Mouse (Mus musculus): ENCODE results near the gene Poc1b. TPM values are rescaled to one million over a fixed set of nuclear protein-coding genes. Genes with fewer than 3 reads are reported as not detected.

The Poc1b gene
- polyA plus RNA-seq, 1 experiment = 8.0 TPM

DNA sequence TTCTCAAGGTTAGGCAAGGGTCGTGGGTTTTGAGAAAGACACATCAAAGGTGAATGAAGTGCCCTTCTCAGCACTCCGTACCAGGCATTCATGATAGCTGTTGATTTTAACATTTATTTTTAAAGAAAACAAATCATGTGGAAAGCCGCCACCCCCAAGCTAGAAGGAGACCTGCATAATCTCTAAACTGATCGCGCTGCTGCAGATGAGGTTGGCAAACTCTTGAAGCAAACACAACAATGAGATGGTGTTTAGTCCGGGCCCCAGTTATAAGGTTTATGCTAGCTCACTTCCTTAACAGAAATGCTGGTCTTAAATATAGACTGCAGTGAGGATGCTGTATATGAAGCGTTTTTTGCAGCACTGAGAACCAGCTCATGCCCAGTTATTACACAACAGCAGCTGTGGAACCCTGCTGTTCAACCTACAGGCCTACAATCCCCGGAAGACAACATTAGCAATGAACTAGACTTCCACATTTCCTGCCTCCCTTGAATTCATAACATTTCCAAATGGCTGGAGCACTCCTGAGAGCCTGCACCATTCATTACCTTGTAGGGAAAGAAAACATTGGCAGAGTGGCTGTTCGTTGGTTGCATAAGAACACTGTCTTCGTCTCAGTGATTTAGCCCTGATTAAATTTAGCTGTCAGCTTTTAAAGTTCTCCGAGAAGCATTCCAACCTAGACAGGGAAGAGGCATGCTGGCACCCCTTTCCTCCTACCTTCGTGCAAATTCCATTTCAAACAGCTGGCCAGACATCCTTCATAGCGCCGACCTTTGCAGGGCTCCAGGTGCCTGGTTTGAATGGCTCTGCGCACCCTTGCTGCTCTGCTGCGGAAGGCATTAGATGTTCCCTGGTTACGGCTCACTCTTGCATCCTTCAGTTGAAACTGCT, 121.4 kb downstream of the Poc1b start:
- H3K36me3 ChIP-seq (ENCODE audit: control insufficient read depth, insufficient read depth) = no peaks in the 10 kb centered on the region
- TF ChIP-seq POLR2A (IDR thresholded peaks at IDR 0.05; ENCODE audit: insufficient read length, low read depth) (no peak), SRF (IDR thresholded peaks at IDR 0.05; ENCODE audit: control insufficient read depth, insufficient read length, low read depth) (no peak)
- H3K4me3 ChIP-seq = no peak overlapping the region
- H3K4me2 ChIP-seq (ENCODE audit: low read depth) = no peak overlapping the region
- H3K27me3 ChIP-seq (ENCODE audit: control insufficient read depth, insufficient read depth, insufficient read length) = no peaks in the 10 kb centered on the region
- H3ac ChIP-seq (ENCODE audit: control insufficient read depth, insufficient read length) = no peak overlapping the region
- no peaks in the 10 kb centered on the region for H3K79me2 ChIP-seq (ENCODE audit: control insufficient read depth, insufficient read depth)

DNA sequence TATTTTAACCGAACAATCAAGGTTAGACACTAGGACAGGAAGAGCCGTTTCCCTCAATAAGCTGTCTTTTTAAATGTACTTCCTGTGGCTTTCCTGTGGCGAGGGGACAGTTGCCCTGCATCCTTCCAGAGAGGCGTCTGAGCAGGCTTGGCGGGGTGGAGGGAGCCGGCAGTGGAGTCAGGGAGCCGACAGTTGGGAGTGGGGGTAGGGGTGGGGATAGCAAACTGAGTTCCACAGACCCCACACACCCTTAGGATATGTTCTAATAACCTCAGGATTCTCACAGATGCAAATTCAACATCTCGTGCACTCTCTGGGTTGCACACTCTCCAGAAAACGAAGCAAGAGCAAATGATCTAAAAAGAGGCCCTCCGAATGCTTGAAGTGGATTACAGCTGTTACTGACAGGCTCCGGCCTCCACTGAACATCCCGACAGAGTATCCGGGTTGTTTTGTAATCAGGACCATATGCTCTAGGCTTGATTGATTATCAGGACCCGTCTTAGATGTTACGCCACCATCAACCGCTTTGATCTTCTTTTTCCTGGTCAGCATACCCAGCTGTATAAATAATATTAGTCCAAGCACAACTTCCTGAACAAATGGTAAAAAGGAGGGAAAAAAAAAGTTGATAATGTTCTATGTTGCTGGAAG, 122.3 kb downstream of the Poc1b start:
- no peaks in the 10 kb centered on the region for H3K27me3 ChIP-seq (ENCODE audit: control insufficient read depth, insufficient read depth, insufficient read length)
- H3ac ChIP-seq (ENCODE audit: control insufficient read depth, insufficient read length) = no peak overlapping the region
- no peaks in the 10 kb centered on the region for H3K36me3 ChIP-seq (ENCODE audit: control insufficient read depth, insufficient read depth)
- no peak overlapping the region for H3K4me2 ChIP-seq (ENCODE audit: low read depth)
- no peaks in the 10 kb centered on the region for H3K79me2 ChIP-seq (ENCODE audit: control insufficient read depth, insufficient read depth)
- no peak for TF ChIP-seq REST (IDR thresholded peaks at IDR 0.05; ENCODE audit: insufficient read depth, insufficient read length)
- no peak overlapping the region for H3K4me3 ChIP-seq

DNA sequence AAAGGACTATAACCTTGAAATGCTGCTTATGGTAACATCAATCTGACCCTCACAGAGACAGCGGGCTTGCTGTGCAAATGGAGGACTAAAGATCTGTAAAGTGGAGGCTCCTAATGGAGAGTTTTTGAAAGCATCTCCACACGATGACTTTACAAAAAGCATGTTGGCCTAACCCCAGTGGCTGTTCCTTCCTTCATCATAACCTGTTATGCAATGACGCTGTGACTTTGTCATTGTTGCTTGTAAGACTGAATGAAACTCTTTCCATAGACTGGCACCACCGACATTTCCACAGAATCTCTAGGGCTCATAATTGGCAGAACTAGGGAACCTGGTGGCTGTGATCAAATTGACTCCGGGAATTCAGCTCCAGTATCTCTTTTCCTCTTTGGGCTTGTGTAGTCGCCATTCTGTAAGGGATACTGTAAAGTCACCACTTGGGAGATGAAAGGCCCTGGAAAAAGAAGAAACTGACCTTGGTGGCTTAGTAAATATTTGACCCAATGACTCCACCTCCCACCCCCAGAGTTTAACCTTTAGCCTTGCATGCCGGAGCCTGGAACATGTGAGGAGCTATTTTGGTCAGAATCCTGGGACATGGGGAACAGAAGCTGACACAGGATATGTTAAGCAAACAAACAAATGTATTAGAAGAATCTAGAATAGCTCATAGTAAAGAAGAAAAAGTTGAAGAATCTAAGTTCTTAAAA, 125.8 kb downstream of the Poc1b start:
- TF ChIP-seq POLR2A (IDR thresholded peaks at IDR 0.05; ENCODE audit: insufficient read length, low read depth) (no peak), SRF (IDR thresholded peaks at IDR 0.05; ENCODE audit: control insufficient read depth, insufficient read length, low read depth) (no peak), POLR2AphosphoS2 (IDR thresholded peaks at IDR 0.05; ENCODE audit: insufficient read length, low read depth) (no peak), MAX (IDR thresholded peaks at IDR 0.05; ENCODE audit: low read depth) (no peak), CEBPB (IDR thresholded peaks at IDR 0.05; ENCODE audit: insufficient read depth, poor library complexity, severe bottlenecking) (no peak), TCF3 (IDR thresholded peaks at IDR 0.05; ENCODE audit: insufficient read length, low read depth) (no peak), MYOG (IDR thresholded peaks at IDR 0.05; ENCODE audit: control insufficient read depth in 1 of 3, insufficient read depth in 1 of 3, insufficient read length in 2 of 3, low read depth in 2 of 3) (no peak), E2F4 (IDR thresholded peaks at IDR 0.05; ENCODE audit: insufficient read depth) (no peak)
- H3ac ChIP-seq (ENCODE audit: control insufficient read depth, insufficient read length) = no peak overlapping the region
- no peaks in the 10 kb centered on the region for H3K79me2 ChIP-seq (ENCODE audit: control insufficient read depth, insufficient read depth)
- H3K4me3 ChIP-seq = no peak overlapping the region
- H3K27me3 ChIP-seq (ENCODE audit: control insufficient read depth, insufficient read depth, insufficient read length) = no peaks in the 10 kb centered on the region
- H3K4me2 ChIP-seq (ENCODE audit: low read depth) = no peak overlapping the region
- no peaks in the 10 kb centered on the region for H3K36me3 ChIP-seq (ENCODE audit: control insufficient read depth, insufficient read depth)

DNA sequence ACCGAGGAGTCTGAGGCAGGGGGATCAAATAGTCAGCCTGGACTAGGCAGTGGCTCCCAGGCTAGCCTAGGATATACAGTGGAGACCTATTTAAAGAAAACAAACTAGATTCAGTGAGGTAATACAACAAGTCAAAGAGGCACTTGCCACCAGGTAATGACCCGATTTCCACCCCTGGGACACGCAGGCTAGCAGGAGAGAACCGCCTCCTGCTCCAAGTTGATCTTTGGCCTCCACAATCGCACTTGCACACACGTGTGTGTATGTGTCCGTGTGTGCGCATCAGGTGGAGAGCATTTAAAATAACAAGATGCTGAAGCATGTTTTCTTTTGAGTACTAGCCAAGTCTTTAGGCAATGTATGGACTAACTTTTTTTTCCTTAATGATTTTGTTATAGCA, 127.5 kb downstream of the Poc1b start:
- H3K4me2 ChIP-seq (ENCODE audit: low read depth) = no peak overlapping the region
- TF ChIP-seq E2F4 (IDR thresholded peaks at IDR 0.05; ENCODE audit: insufficient read depth) (no peak), POLR2AphosphoS2 (IDR thresholded peaks at IDR 0.05; ENCODE audit: insufficient read length, low read depth) (no peak), TCF3 (IDR thresholded peaks at IDR 0.05; ENCODE audit: insufficient read length, low read depth) (no peak), REST (IDR thresholded peaks at IDR 0.05; ENCODE audit: insufficient read depth, insufficient read length) (no peak), TCF12 (IDR thresholded peaks at IDR 0.05; ENCODE audit: insufficient read depth, poor library complexity, severe bottlenecking) (no peak), SRF (IDR thresholded peaks at IDR 0.05; ENCODE audit: control insufficient read depth, insufficient read length, low read depth) (no peak), CEBPB (IDR thresholded peaks at IDR 0.05; ENCODE audit: insufficient read depth, poor library complexity, severe bottlenecking) (no peak)
- no peaks in the 10 kb centered on the region for H3K27me3 ChIP-seq (ENCODE audit: control insufficient read depth, insufficient read depth, insufficient read length)
- no peaks in the 10 kb centered on the region for H3K36me3 ChIP-seq (ENCODE audit: control insufficient read depth, insufficient read depth)
- H3K4me3 ChIP-seq = no peak overlapping the region
- no peaks in the 10 kb centered on the region for H3K79me2 ChIP-seq (ENCODE audit: control insufficient read depth, insufficient read depth)
- no peak overlapping the region for H3ac ChIP-seq (ENCODE audit: control insufficient read depth, insufficient read length)

- H3K4me2 ChIP-seq (ENCODE audit: low read depth) = no peak overlapping the region
- no peaks in the 10 kb centered on the region for H3K27me3 ChIP-seq (ENCODE audit: control insufficient read depth, insufficient read depth, insufficient read length)
- no peaks in the 10 kb centered on the region for H3K36me3 ChIP-seq (ENCODE audit: control insufficient read depth, insufficient read depth)
- H3K4me3 ChIP-seq = no peak overlapping the region
- no peaks in the 10 kb centered on the region for H3K79me2 ChIP-seq (ENCODE audit: control insufficient read depth, insufficient read depth)
- TF ChIP-seq MYOG (IDR thresholded peaks at IDR 0.05; ENCODE audit: control insufficient read depth in 1 of 3, insufficient read depth in 1 of 3, insufficient read length in 2 of 3, low read depth in 2 of 3) = no peak
- no peak overlapping the region for H3ac ChIP-seq (ENCODE audit: control insufficient read depth, insufficient read length)
Measured at GRCm38 (mm10) chr10:99235081-99235480, 128.2 kb downstream of the Poc1b start.

All from myocyte (in vitro differentiated cells).